Mouse (Mus musculus): ENCODE data around the gene Olfr520. TPM values are rescaled to one million over a fixed set of nuclear protein-coding genes. Genes with fewer than 3 reads are reported as not detected.
"Not testable (repeated sequence)": the region's sequence is repeated elsewhere in the genome, so short reads cannot be mapped to it uniquely, and the experiment has no call there.

Gene Olfr520
- total and polyA plus RNA-seq, 2 experiments from 2014 or later = not detected

DNA sequence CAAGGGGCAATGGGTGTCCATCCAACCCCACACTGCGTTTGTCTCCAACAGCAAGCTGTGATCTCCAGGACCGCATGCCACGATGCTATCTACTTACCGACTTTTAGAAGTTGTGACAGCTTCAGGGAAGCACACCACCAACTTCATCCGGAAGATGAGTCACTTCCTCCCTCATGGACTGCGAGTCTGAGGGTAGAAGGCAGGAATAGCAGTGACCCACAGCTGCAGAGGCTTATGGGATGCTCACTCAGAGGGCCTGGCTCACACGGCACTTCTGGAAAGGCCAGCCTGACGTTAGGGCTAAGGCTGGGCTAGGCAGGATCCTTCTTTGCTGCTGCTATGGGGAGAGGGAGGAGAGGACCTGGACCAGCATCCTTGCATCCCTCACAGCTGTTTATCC lies 18.9 kb upstream of the Olfr520 start, which contains the start of gene Slco2b1:
TSS of gene Slco2b1 (minus strand) at position 175 of the 400 bp plus-strand sequence.
- 83% methylated on average over 8 of the region's 8 CpGs for whole genome bisulfite sequencing
- H3K9me3 ChIP-seq (ENCODE audit: low read length) = no peaks in the 10 kb centered on the region
- ATAC-seq = no peak

DNA sequence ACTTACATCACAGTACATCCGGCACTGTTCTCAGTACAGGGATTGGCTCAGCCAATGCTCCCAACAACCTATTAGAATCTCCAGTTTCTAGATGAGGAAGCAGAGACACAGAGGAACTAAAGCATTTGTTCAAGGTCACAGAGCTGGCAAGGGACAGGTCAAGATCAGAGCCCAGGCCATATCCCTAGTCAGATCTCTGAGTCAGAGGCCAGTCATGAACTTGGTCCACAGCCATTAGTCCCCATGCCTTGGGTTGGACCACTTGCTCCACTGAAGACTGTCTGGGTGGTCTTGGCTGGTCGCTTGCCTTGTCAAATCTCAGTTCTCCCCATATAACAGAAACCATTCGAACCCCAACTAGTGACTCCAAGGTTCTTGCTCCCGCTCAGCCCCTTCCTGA lies 17.6 kb upstream of the Olfr520 start:
- 86% methylated on average over 4 of the region's 4 CpGs for WGBS
- DNase-seq = no peak

More for the DNA sequence above, 18.9 kb upstream of the Olfr520 start, which contains the start of gene Slco2b1:
- no peak within 1 kb of the TSS for H3K4me3 ChIP-seq (ENCODE audit: low read depth, low read length)
- H3K9ac ChIP-seq = no peak within 1 kb of the TSS
- no peaks in the 10 kb centered on the region for H3K36me3 ChIP-seq (ENCODE audit: insufficient read depth)
- no peak for TF ChIP-seq CTCF (IDR thresholded peaks at IDR 0.05; ENCODE audit: low read depth)
- 0 out of 2 replicates have a peak, but pooled peaks cover 3% of the 10 kb centered on the region for H3K4me1 ChIP-seq (ENCODE audit: insufficient read depth)
- no peak within 1 kb of the TSS for H3K27ac ChIP-seq (ENCODE audit: low read depth, low read length)
- no peak within 1 kb of the TSS for H3K4me2 ChIP-seq (ENCODE audit: low read depth)
- DNase-seq = no peak
- H3K27me3 ChIP-seq (ENCODE audit: insufficient read depth, low read length) = no peaks in the 10 kb centered on the region

DNA sequence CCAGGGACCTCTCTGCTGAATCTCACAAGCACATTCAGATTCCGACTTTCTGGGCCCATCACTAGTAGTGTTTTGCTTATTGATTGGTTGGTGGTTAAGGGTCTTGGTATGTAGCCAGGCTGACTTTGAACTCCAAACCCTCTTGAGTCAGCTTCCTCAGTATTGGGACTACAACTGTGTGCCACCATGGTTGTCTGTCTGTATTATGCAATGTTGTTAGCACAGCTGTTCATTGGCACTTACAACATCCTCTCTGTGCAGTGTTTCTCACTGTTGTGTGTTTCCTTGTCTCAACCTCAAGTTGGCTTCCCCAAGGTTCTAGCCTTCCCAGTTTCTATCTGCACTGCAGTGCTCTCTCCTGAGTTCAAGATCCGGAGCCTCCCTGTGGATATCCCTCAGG lies 13.5 kb upstream of the Olfr520 start:
- Histone ChIP-seq H3K4me1 (ENCODE audit: insufficient read depth) (no peaks in the 10 kb centered on the region), H3K27ac (ENCODE audit: low read depth, low read length) (no peak overlapping the region), H3K27me3 (ENCODE audit: insufficient read depth, low read length) (no peaks in the 10 kb centered on the region), H3K9ac (no peak overlapping the region), H3K4me2 (ENCODE audit: low read depth) (no peak overlapping the region), H3K36me3 (ENCODE audit: insufficient read depth) (no peaks in the 10 kb centered on the region), H3K9me3 (ENCODE audit: low read length) (no peaks in the 10 kb centered on the region), H3K4me3 (ENCODE audit: low read depth, low read length) (no peak overlapping the region)
- ATAC-seq = no peak
- 85% methylated on average over 2 of the region's 2 CpGs for WGBS
- no peak for TF ChIP-seq CTCF (IDR thresholded peaks at IDR 0.05; ENCODE audit: low read depth)
- DNase-seq = no peak

More for the DNA sequence above, 17.6 kb upstream of the Olfr520 start:
- no peak overlapping the region for H3K9ac ChIP-seq
- ATAC-seq = no peak
- no peaks in the 10 kb centered on the region for H3K9me3 ChIP-seq (ENCODE audit: low read length)
- H3K27me3 ChIP-seq (ENCODE audit: insufficient read depth, low read length) = no peaks in the 10 kb centered on the region
- H3K4me1 ChIP-seq (ENCODE audit: insufficient read depth) = 0 out of 2 replicates have a peak, but pooled peaks cover 3% of the 10 kb centered on the region
- no peak overlapping the region for H3K4me2 ChIP-seq (ENCODE audit: low read depth)
- TF ChIP-seq CTCF (IDR thresholded peaks at IDR 0.05; ENCODE audit: low read depth) = no peak
- H3K27ac ChIP-seq (ENCODE audit: low read depth, low read length) = no peak overlapping the region
- no peak overlapping the region for H3K4me3 ChIP-seq (ENCODE audit: low read depth, low read length)
- H3K36me3 ChIP-seq (ENCODE audit: insufficient read depth) = no peaks in the 10 kb centered on the region

DNA sequence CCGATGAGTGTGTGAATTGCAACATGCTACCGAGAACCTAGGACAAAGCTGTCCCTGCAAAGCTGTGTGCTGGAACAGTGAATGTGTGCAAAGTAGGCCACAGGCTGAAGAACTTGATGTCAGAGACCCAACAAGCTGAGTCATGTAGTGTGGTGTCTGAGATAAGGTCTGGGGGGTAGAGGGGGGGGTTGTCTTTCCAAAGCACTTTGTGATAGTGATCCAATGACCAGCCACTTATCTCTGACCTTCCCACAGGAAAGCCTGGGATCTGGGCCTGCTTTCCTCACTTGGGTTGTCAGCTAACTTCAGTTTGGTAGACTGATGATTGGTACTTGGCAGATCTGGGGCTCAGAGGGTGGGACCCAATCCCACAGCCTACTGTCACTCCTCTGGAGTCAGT lies 4.5 kb downstream of the Olfr520 start:
- H3K36me3 ChIP-seq (ENCODE audit: insufficient read depth) = no peaks in the 10 kb centered on the region
- WGBS = 88% methylated on average over 2 of the region's 2 CpGs
- DNase-seq = no peak
- H3K9ac ChIP-seq = no peak overlapping the region
- TF ChIP-seq CTCF (IDR thresholded peaks at IDR 0.05; ENCODE audit: low read depth) = no peak
- no peak for ATAC-seq
- no peak overlapping the region for H3K4me2 ChIP-seq (ENCODE audit: low read depth)
- no peaks in the 10 kb centered on the region for H3K9me3 ChIP-seq (ENCODE audit: low read length)
- no peaks in the 10 kb centered on the region for H3K27me3 ChIP-seq (ENCODE audit: insufficient read depth, low read length)
- no peak overlapping the region for H3K4me3 ChIP-seq (ENCODE audit: low read depth, low read length)
- no peaks in the 10 kb centered on the region for H3K4me1 ChIP-seq (ENCODE audit: insufficient read depth)
- no peak overlapping the region for H3K27ac ChIP-seq (ENCODE audit: low read depth, low read length)

DNA sequence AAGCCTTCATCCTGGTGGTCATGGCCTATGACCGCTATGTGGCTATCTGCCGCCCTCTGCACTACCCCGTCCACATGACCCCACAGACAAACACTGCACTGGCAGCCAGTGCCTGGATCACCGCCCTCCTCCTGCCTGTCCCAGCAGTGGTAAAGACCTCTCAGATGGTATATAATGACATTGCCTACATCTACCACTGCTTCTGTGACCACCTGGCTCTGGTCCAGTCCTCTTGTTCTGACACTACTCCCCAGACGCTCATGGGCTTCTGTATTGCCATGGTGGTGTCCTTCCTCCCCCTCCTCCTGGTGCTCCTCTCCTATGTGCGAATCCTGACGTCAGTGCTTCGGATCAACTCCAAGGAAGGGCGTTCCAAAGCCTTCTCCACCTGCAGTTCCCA lies 5.4 kb downstream of the Olfr520 start:
- H3K36me3 ChIP-seq (ENCODE audit: insufficient read depth); DNase-seq; H3K4me2 ChIP-seq (ENCODE audit: low read depth); ATAC-seq; H3K9me3 ChIP-seq (ENCODE audit: low read length); H3K27ac ChIP-seq (ENCODE audit: low read depth, low read length); H3K9ac ChIP-seq; H3K27me3 ChIP-seq (ENCODE audit: insufficient read depth, low read length); H3K4me1 ChIP-seq (ENCODE audit: insufficient read depth); H3K4me3 ChIP-seq (ENCODE audit: low read depth, low read length): not testable (repeated sequence)
- WGBS = 95% methylated on average over 9 of the region's 9 CpGs

DNA sequence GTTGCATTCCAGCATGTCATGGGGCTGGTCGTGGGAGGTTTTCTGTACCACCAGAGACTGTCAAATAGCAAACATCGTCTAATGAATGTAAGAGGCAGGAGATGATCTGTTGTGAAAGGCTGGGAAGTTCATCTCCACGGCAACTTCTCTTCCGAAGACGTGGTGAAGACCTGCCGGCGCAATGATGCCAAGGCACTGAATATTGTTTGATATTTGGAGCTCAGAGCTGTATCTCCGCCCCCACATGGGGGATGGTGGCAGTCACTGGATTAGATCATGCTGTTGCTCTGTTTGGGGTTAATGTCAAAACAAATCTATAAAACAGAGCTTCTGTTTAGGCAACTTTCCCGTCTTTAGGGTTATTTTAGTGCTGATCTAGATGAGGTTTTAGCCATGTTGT lies 9.2 kb downstream of the Olfr520 start:
- H3K36me3 ChIP-seq (ENCODE audit: insufficient read depth) = no peaks in the 10 kb centered on the region
- H3K27ac ChIP-seq (ENCODE audit: low read depth, low read length) = no peak overlapping the region
- ATAC-seq = no peak
- no peak overlapping the region for H3K4me2 ChIP-seq (ENCODE audit: low read depth)
- no peak for TF ChIP-seq CTCF (IDR thresholded peaks at IDR 0.05; ENCODE audit: low read depth)
- no peaks in the 10 kb centered on the region for H3K27me3 ChIP-seq (ENCODE audit: insufficient read depth, low read length)
- no peak overlapping the region for H3K4me3 ChIP-seq (ENCODE audit: low read depth, low read length)
- no peaks in the 10 kb centered on the region for H3K4me1 ChIP-seq (ENCODE audit: insufficient read depth)
- peak; percentile 2 for DNase-seq
- no peak overlapping the region for H3K9ac ChIP-seq
- WGBS = 32% methylated on average over 9 of the region's 9 CpGs
- H3K9me3 ChIP-seq (ENCODE audit: low read length) = no peaks in the 10 kb centered on the region

DNA sequence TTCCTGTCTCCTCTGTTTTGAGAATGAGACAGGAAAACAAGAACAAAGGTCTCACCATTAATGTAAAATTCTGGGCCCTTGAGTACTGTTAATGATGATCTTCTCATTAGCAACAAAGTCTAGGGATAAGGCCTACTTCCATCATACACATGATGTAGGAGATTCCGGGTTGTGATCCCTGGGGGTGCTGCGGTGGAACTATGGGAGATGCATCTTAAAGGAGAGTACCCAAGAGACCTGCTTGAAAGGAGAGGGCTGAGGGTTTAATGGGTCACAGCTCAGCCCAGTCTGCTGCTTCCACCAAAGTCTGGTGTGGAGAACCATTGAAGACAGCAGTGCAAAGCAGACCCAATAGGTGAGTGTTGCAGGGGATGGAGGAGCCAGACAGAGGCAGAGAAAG lies 33.1 kb downstream of the Olfr520 start, which contains the start of gene Olfr521:
TSS of gene Olfr521 (plus strand) at position 301 of the 400 bp plus-strand sequence.
- H3K4me2 ChIP-seq (ENCODE audit: low read depth) = no peak within 1 kb of the TSS
- H3K27ac ChIP-seq (ENCODE audit: low read depth, low read length) = no peak within 1 kb of the TSS
- TF ChIP-seq CTCF (IDR thresholded peaks at IDR 0.05; ENCODE audit: low read depth) = no peak
- H3K27me3 ChIP-seq (ENCODE audit: insufficient read depth, low read length) = no peaks in the 10 kb centered on the region
- DNase-seq (no peak), ATAC-seq (no peak)
- H3K4me1 ChIP-seq (ENCODE audit: insufficient read depth) = no peaks in the 10 kb centered on the region
- no peak within 1 kb of the TSS for H3K9ac ChIP-seq
- peaks cover 8% of the 10 kb centered on the region for H3K9me3 ChIP-seq (ENCODE audit: low read length)
- H3K36me3 ChIP-seq (ENCODE audit: insufficient read depth) = no peaks in the 10 kb centered on the region
- H3K4me3 ChIP-seq (ENCODE audit: low read depth, low read length) = no peak within 1 kb of the TSS
- WGBS = 93% methylated on average over 2 of the region's 2 CpGs

All from forebrain, postnatal 0 days (tissue).